Mouse (Mus musculus) E14TG2a.4 (cell line): ENCODE data around the gene Cfap97d1.

Source experiments
- H3K27me3 ChIP-seq: 2 replicates; pipeline ENCODE4 v1.6.1; 2014; ENCODE audit warnings: low read length, control low read depth; ENCODE audit not compliant: insufficient read depth
- H3K36me3 ChIP-seq: 2 replicates; pipeline ENCODE4 v1.6.1; 2014; ENCODE audit warnings: low read length, control low read depth; ENCODE audit not compliant: insufficient read depth
- H3K4me1 ChIP-seq: replicated peaks from 2 replicates; pipeline ENCODE4 v1.6.1; 2014; ENCODE audit warnings: low read depth, low read length, control low read depth
- H3K4me3 ChIP-seq: replicated peaks from 2 replicates; pipeline ENCODE4 v1.5.1; 2014; ENCODE audit warnings: mild to moderate bottlenecking, low read length
- H3K9me3 ChIP-seq: 2 replicates; pipeline ENCODE4 v1.6.1; 2014; ENCODE audit warnings: low read length, control low read depth
- CTCF ChIP-seq: conservative IDR thresholded peaks from 2 replicates; pipeline ENCODE4 v1.5.1; 2014; ENCODE audit warnings: low read length
- NANOG ChIP-seq: IDR thresholded peaks from 2 replicates; pipeline ENCODE4 v1.6.1; 2014; ENCODE audit warnings: borderline replicate concordance, low read length, mixed read lengths
- POU5F1 ChIP-seq: IDR thresholded peaks from 2 replicates; pipeline ENCODE4 v1.6.1; 2014; ENCODE audit warnings: low read length, borderline replicate concordance

Cfap97d1 gene

GRCm38 (mm10) chr11:101991813-101992212 lies 7.7 kb downstream of the Cfap97d1 start:
- Histone ChIP-seq H3K36me3 (no peaks in the 10 kb centered on the region), H3K9me3 (no peaks in the 10 kb centered on the region), H3K4me3 (no peak overlapping the region), H3K27me3 (peaks cover 23% of the 10 kb centered on the region), H3K4me1 (no peaks in the 10 kb centered on the region)
- TF ChIP-seq NANOG (no peak), POU5F1 (no peak), CTCF (no peak)

- H3K36me3 ChIP-seq: no peaks in the 10 kb centered on the region
- no peak for TF ChIP-seq POU5F1
- no peak for TF ChIP-seq NANOG
- TF ChIP-seq CTCF: no peak
- no peaks in the 10 kb centered on the region for H3K9me3 ChIP-seq
- no peak overlapping the region for H3K4me3 ChIP-seq
- peaks cover 17% of the 10 kb centered on the region; the same call in 1 of the 2 replicates for H3K27me3 ChIP-seq
- no peaks in the 10 kb centered on the region for H3K4me1 ChIP-seq
Measured at GRCm38 (mm10) chr11:101992411-101992810, 8.3 kb downstream of the Cfap97d1 start.

GRCm38 (mm10) chr11:101994100-101994499 lies 10.0 kb downstream of the Cfap97d1 start:
- H3K9me3 ChIP-seq: no peaks in the 10 kb centered on the region
- 0 out of 2 replicates have a peak, but pooled peaks cover 3% of the 10 kb centered on the region for H3K4me1 ChIP-seq
- H3K36me3 ChIP-seq: no peaks in the 10 kb centered on the region
- TF ChIP-seq POU5F1 (no peak), CTCF (no peak), NANOG (no peak)
- H3K4me3 ChIP-seq: no peak overlapping the region
- H3K27me3 ChIP-seq: peaks cover 8% of the 10 kb centered on the region; the same call in 1 of the 2 replicates

- H3K4me3 ChIP-seq: no peak overlapping the region
- TF ChIP-seq POU5F1 (no peak), NANOG (no peak), CTCF (no peak)
- no peaks in the 10 kb centered on the region for H3K36me3 ChIP-seq
- no peaks in the 10 kb centered on the region for H3K9me3 ChIP-seq
- no peaks in the 10 kb centered on the region; the same call in 1 of the 2 replicates for H3K27me3 ChIP-seq
- H3K4me1 ChIP-seq: 0 out of 2 replicates have a peak, but pooled peaks cover 3% of the 10 kb centered on the region
Measured at GRCm38 (mm10) chr11:101995938-101996337, 11.9 kb downstream of the Cfap97d1 start.

GRCm38 (mm10) chr11:101998258-101998657 lies 14.2 kb downstream of the Cfap97d1 start:
- TF ChIP-seq NANOG (no peak), POU5F1 (no peak), CTCF (no peak)
- H3K27me3 ChIP-seq: no peaks in the 10 kb centered on the region; the same call in 1 of the 2 replicates
- no peaks in the 10 kb centered on the region for H3K9me3 ChIP-seq
- H3K4me1 ChIP-seq: 0 out of 2 replicates have a peak, but pooled peaks cover 3% of the 10 kb centered on the region
- no peak overlapping the region for H3K4me3 ChIP-seq
- no peaks in the 10 kb centered on the region for H3K36me3 ChIP-seq

- no peak for TF ChIP-seq POU5F1
- TF ChIP-seq NANOG: no peak
- no peak for TF ChIP-seq CTCF
- H3K27me3 ChIP-seq: no peaks in the 10 kb centered on the region; the same call in 1 of the 2 replicates
- H3K4me1 ChIP-seq: 0 out of 2 replicates have a peak, but pooled peaks cover 3% of the 10 kb centered on the region
- H3K4me3 ChIP-seq: no peak overlapping the region
- H3K9me3 ChIP-seq: no peaks in the 10 kb centered on the region
- H3K36me3 ChIP-seq: no peaks in the 10 kb centered on the region
Measured at GRCm38 (mm10) chr11:101999466-101999865, 15.4 kb downstream of the Cfap97d1 start.

GRCm38 (mm10) chr11:102004251-102004650 lies 20.2 kb downstream of the Cfap97d1 start:
- Histone ChIP-seq H3K27me3 (no peaks in the 10 kb centered on the region), H3K4me3 (no peak overlapping the region), H3K4me1 (peaks cover 13% of the 10 kb centered on the region), H3K9me3 (no peaks in the 10 kb centered on the region), H3K36me3 (no peaks in the 10 kb centered on the region)
- TF ChIP-seq POU5F1: no peak
- no peak for TF ChIP-seq NANOG
- TF ChIP-seq CTCF: peak; percentile 94

GRCm38 (mm10) chr11:102006271-102006670 lies 22.2 kb downstream of the Cfap97d1 start:
- Histone ChIP-seq H3K4me3 (no peak overlapping the region), H3K4me1 (peaks cover 26% of the 10 kb centered on the region), H3K36me3 (no peaks in the 10 kb centered on the region), H3K9me3 (no peaks in the 10 kb centered on the region), H3K27me3 (no peaks in the 10 kb centered on the region)
- TF ChIP-seq CTCF (no peak), POU5F1 (no peak), NANOG (no peak)

GRCm38 (mm10) chr11:102006688-102007087 lies 22.6 kb downstream of the Cfap97d1 start:
- peaks cover 26% of the 10 kb centered on the region for H3K4me1 ChIP-seq
- H3K4me3 ChIP-seq: no peak overlapping the region
- H3K9me3 ChIP-seq: no peaks in the 10 kb centered on the region
- no peaks in the 10 kb centered on the region for H3K36me3 ChIP-seq
- TF ChIP-seq CTCF (no peak), NANOG (no peak), POU5F1 (no peak)
- H3K27me3 ChIP-seq: no peaks in the 10 kb centered on the region
